10 mouse cellular contexts compared by ENCODE assay signal in genomic region chr8:119913181-119913580, GRCm38 (mm10). TPM values are rescaled to one million over a fixed set of nuclear protein-coding genes. Genes with fewer than 3 reads are reported as not detected.
A peak's percentile ranks its signal among the peaks of the same experiment; 100 is the strongest.
DNase-seq lines count a peak whose midpoint lies in the region; ATAC-seq lines count a peak whose summit lies in the region.
"Had no signal": no experiment of that assay in that cellular context is flagged by ENCODE, and none has a peak within 500 bp of the region (broad histone marks: within the 10 kb centered on the region; RNA-seq: fewer than 3 reads in every experiment).

No protein-coding gene starts in this region.

- no peak overlapping the region for H3K9ac ChIP-seq in intestine, embryonic 14.5 days (ENCODE audit: low read length)
- no peak overlapping the region for H3K9ac ChIP-seq in intestine, embryonic 16.5 days (ENCODE audit: low read depth, low read length)
- peak overlapping the region; percentile 6; the same call in 1 of the 2 replicates for H3K9ac ChIP-seq in embryonic facial prominence, embryonic 14.5 days (ENCODE audit: low read depth, low read length)
- H3K9ac ChIP-seq in intestine, embryonic 15.5 days = no peak overlapping the region
- H3K9ac ChIP-seq in midbrain, embryonic 13.5 days (replicated peaks) = 0 out of 2 replicates have a peak overlapping the region, but pooled peaks have one; percentile 92

- H3K27me3 ChIP-seq in intestine, embryonic 14.5 days (replicated peaks; ENCODE audit: control insufficient read depth, insufficient read depth, low read length) = no peaks in the 10 kb centered on the region
- H3K27me3 ChIP-seq in intestine, embryonic 16.5 days (replicated peaks; ENCODE audit: control insufficient read depth, insufficient read depth, low read length) = no peaks in the 10 kb centered on the region
- H3K27me3 ChIP-seq in embryonic facial prominence, embryonic 14.5 days (replicated peaks; ENCODE audit: control insufficient read depth, insufficient read depth, low read length) = no peaks in the 10 kb centered on the region
- no peaks in the 10 kb centered on the region for H3K27me3 ChIP-seq in intestine, embryonic 15.5 days (replicated peaks)
- 0 out of 2 replicates have a peak, but pooled peaks cover 3% of the 10 kb centered on the region for H3K27me3 ChIP-seq in midbrain, embryonic 13.5 days

- H3K4me1 ChIP-seq in intestine, embryonic 14.5 days (replicated peaks; ENCODE audit: control insufficient read depth, insufficient read depth, low read length) = peaks cover 32% of the 10 kb centered on the region
- H3K4me1 ChIP-seq in intestine, embryonic 16.5 days (ENCODE audit: control insufficient read depth, insufficient read depth, low read length) = peaks cover 52% of the 10 kb centered on the region
- H3K4me1 ChIP-seq in embryonic facial prominence, embryonic 14.5 days (ENCODE audit: control insufficient read depth, insufficient read depth, low read length) = peaks cover 33% of the 10 kb centered on the region
- peaks cover 42% of the 10 kb centered on the region for H3K4me1 ChIP-seq in intestine, embryonic 15.5 days (replicated peaks)
- H3K4me1 ChIP-seq in midbrain, embryonic 13.5 days (replicated peaks) = peaks cover 63% of the 10 kb centered on the region

- H3K36me3 ChIP-seq in intestine, embryonic 14.5 days (ENCODE audit: control insufficient read depth, insufficient read depth, low read length) = no peaks in the 10 kb centered on the region
- no peaks in the 10 kb centered on the region for H3K36me3 ChIP-seq in intestine, embryonic 16.5 days (ENCODE audit: control insufficient read depth, insufficient read depth, low read length)
- no peaks in the 10 kb centered on the region for H3K36me3 ChIP-seq in embryonic facial prominence, embryonic 14.5 days (ENCODE audit: control insufficient read depth, insufficient read depth, low read length)
- H3K36me3 ChIP-seq in intestine, embryonic 15.5 days = no peaks in the 10 kb centered on the region
- 0 out of 2 replicates have a peak, but pooled peaks cover 2% of the 10 kb centered on the region for H3K36me3 ChIP-seq in midbrain, embryonic 13.5 days

- 53% methylated on average over 3 of the region's 3 CpGs for WGBS in intestine, embryonic 14.5 days
- WGBS in intestine, embryonic 16.5 days = 55% methylated on average over 3 of the region's 3 CpGs
- 60% methylated on average over 3 of the region's 3 CpGs for WGBS in embryonic facial prominence, embryonic 14.5 days
- 54% methylated on average over 3 of the region's 3 CpGs for WGBS in intestine, embryonic 15.5 days
- 77% methylated on average over 3 of the region's 3 CpGs for WGBS in midbrain, embryonic 13.5 days

- no peak for DNase-seq in intestine, embryonic 14.5 days (ENCODE audit: low spot score)
- DNase-seq in embryonic facial prominence, embryonic 14.5 days (ENCODE audit: low spot score) = peak; percentile 33
- DNase-seq in right cerebral cortex, postnatal 4 days = no peak
- no peak for DNase-seq in layer of hippocampus, adult 9-11 months
- no peak for DNase-seq in thymus, postnatal 36 days
- DNase-seq: embryo, embryonic 11 days; left cerebral cortex, postnatal 4 days had no signal

- peak overlapping the region; percentile 67 for H3K4me2 ChIP-seq in intestine, embryonic 14.5 days (ENCODE audit: low read length)
- no peak overlapping the region; the same call in 1 of the 2 replicates for H3K4me2 ChIP-seq in intestine, embryonic 16.5 days (ENCODE audit: low read depth, low read length)
- H3K4me2 ChIP-seq in embryonic facial prominence, embryonic 14.5 days (ENCODE audit: low read depth, low read length) = peak overlapping the region; percentile 70
- peak overlapping the region; percentile 95 for H3K4me2 ChIP-seq in intestine, embryonic 15.5 days (replicated peaks)
- H3K4me2 ChIP-seq in midbrain, embryonic 13.5 days (replicated peaks) = peak overlapping the region; percentile 84

- 0 out of 2 replicates have a peak overlapping the region, but pooled peaks have one; percentile 84 for H3K4me3 ChIP-seq in intestine, embryonic 14.5 days (ENCODE audit: low read depth, low read length)
- no peak overlapping the region for H3K4me3 ChIP-seq in intestine, embryonic 16.5 days (ENCODE audit: low read length)
- H3K4me3 ChIP-seq in embryonic facial prominence, embryonic 14.5 days (ENCODE audit: low read depth, low read length) = no peak overlapping the region
- H3K4me3 ChIP-seq in intestine, embryonic 15.5 days (replicated peaks) = no peak overlapping the region
- no peak overlapping the region for H3K4me3 ChIP-seq in midbrain, embryonic 13.5 days (replicated peaks)

- no peak overlapping the region; the same call in 1 of the 2 replicates for H3K27ac ChIP-seq in intestine, embryonic 14.5 days (ENCODE audit: low read depth)
- no peak overlapping the region for H3K27ac ChIP-seq in intestine, embryonic 16.5 days (ENCODE audit: low read length)
- no peak overlapping the region for H3K27ac ChIP-seq in embryonic facial prominence, embryonic 14.5 days (replicated peaks; ENCODE audit: low read depth, low read length)
- H3K27ac ChIP-seq in intestine, embryonic 15.5 days = no peak overlapping the region
- no peak overlapping the region for H3K27ac ChIP-seq in midbrain, embryonic 13.5 days

- ATAC-seq in intestine, embryonic 14.5 days (replicated peaks; ENCODE audit: low FRiP score, low TSS enrichment, low read depth) = no peak
- ATAC-seq in intestine, embryonic 16.5 days = no peak
- no peak for ATAC-seq in embryonic facial prominence, embryonic 14.5 days (ENCODE audit: low read depth)
- ATAC-seq in intestine, embryonic 15.5 days = no peak
- ATAC-seq in midbrain, embryonic 13.5 days = no peak

- no peaks in the 10 kb centered on the region for H3K9me3 ChIP-seq in intestine, embryonic 14.5 days (ENCODE audit: control insufficient read depth, low read length)
- no peaks in the 10 kb centered on the region for H3K9me3 ChIP-seq in intestine, embryonic 16.5 days (ENCODE audit: control insufficient read depth, low read length)
- no peaks in the 10 kb centered on the region for H3K9me3 ChIP-seq in embryonic facial prominence, embryonic 14.5 days (ENCODE audit: control insufficient read depth, low read length)
- H3K9me3 ChIP-seq in intestine, embryonic 15.5 days = no peaks in the 10 kb centered on the region
- no peaks in the 10 kb centered on the region for H3K9me3 ChIP-seq in midbrain, embryonic 13.5 days

RNA-seq across cellular contexts. Expression of gene Gm20388, which starts 2.5 kb away (rescaled TPM):
- polyA plus RNA-seq in intestine, embryonic 14.5 days (2014; fragmentation: Nextera tagmentation; extraction: Ambion mirVana) = 8.3 and 9.9 TPM in 2 replicates
- polyA plus RNA-seq in intestine, embryonic 16.5 days (2015; fragmentation: Nextera tagmentation; extraction: Ambion mirVana) = 5.8 and 7.1 TPM in 2 replicates
- 1.5 TPM in 1 of 2 replicates, not detected in the other for polyA plus RNA-seq in embryonic facial prominence, embryonic 14.5 days (2014; fragmentation: Nextera tagmentation; extraction: Ambion mirVana)
- polyA plus RNA-seq in intestine, embryonic 15.5 days (2015; fragmentation: Nextera tagmentation; extraction: Ambion mirVana) = 3.0 TPM in 1 of 2 replicates, not detected in the other
- 4.4 and 10.3 TPM in 2 replicates for polyA plus RNA-seq in midbrain, embryonic 13.5 days (2015; fragmentation: Nextera tagmentation; extraction: Ambion mirVana)

RNA-seq across cellular contexts. Expression of gene Usp10, which starts 3.0 kb away (rescaled TPM):
- polyA plus RNA-seq in intestine, embryonic 14.5 days (2014; fragmentation: Nextera tagmentation; extraction: Ambion mirVana) = 136 and 144 TPM in 2 replicates
- polyA plus RNA-seq in intestine, embryonic 16.5 days (2015; fragmentation: Nextera tagmentation; extraction: Ambion mirVana) = 124 and 125 TPM in 2 replicates
- polyA plus RNA-seq in embryonic facial prominence, embryonic 14.5 days (2014; fragmentation: Nextera tagmentation; extraction: Ambion mirVana) = 90.5 and 93.0 TPM in 2 replicates
- 123 and 136 TPM in 2 replicates for polyA plus RNA-seq in intestine, embryonic 15.5 days (2015; fragmentation: Nextera tagmentation; extraction: Ambion mirVana)
- polyA plus RNA-seq in midbrain, embryonic 13.5 days (2015; fragmentation: Nextera tagmentation; extraction: Ambion mirVana) = 130 and 137 TPM in 2 replicates

RNA-seq across cellular contexts. Expression of gene Klhl36, which starts 51.1 kb away (rescaled TPM):
- polyA plus RNA-seq in intestine, embryonic 14.5 days (2014; fragmentation: Nextera tagmentation; extraction: Ambion mirVana) = 12.9 and 14.0 TPM in 2 replicates
- polyA plus RNA-seq in intestine, embryonic 16.5 days (2015; fragmentation: Nextera tagmentation; extraction: Ambion mirVana) = 11.5 and 12.2 TPM in 2 replicates
- polyA plus RNA-seq in embryonic facial prominence, embryonic 14.5 days (2014; fragmentation: Nextera tagmentation; extraction: Ambion mirVana) = 8.6 and 10.1 TPM in 2 replicates
- 12.4 and 13.8 TPM in 2 replicates for polyA plus RNA-seq in intestine, embryonic 15.5 days (2015; fragmentation: Nextera tagmentation; extraction: Ambion mirVana)
- polyA plus RNA-seq in midbrain, embryonic 13.5 days (2015; fragmentation: Nextera tagmentation; extraction: Ambion mirVana) = 12.7 and 13.0 TPM in 2 replicates

Comparison
In these comparisons a context has a peak if more than half of its experiments do, and no peak if none do; other contexts are left out.
1. H3K9ac ChIP-seq: peak in embryonic facial prominence, embryonic 14.5 days (single experiment) and midbrain, embryonic 13.5 days (single experiment); none in intestine, embryonic 14.5 days (single experiment), intestine, embryonic 16.5 days (single experiment) and intestine, embryonic 15.5 days (single experiment).